Mouse (Mus musculus): Measurements from ENCODE around the gene Cers6.

DNA sequence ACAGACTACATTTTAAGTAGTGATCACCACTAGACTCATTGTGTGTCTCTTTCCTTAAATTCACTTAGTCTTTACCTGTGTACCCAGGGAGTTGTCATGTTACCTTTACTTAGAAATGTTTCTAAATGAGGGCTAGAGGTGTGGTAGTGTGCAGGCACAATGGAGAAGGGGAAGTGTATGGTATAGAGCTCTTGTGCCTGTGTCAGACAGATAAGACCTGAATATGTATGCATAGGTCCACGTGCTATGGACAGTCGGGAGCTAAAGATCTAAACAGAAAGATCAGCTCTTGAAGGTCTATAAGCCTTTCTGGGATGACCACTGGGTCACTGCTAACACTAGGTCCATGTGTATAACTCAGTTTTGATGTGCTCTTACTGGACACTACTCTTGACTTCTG is 87.9 kb downstream of the Cers6 start:
- no peak for TF ChIP-seq EP300 (IDR thresholded peaks at IDR 0.05; ENCODE audit: low read depth)
- no peak for TF ChIP-seq CTCF (IDR thresholded peaks at IDR 0.05; ENCODE audit: low read depth)

Data from liver, embryonic 14.5 days (tissue).